Mouse (Mus musculus): ENCODE measurements around the gene Gm28047. TPM values are rescaled to one million over a fixed set of nuclear protein-coding genes. Genes with fewer than 3 reads are reported as not detected.
"Not testable (repeated sequence)": the region's sequence is repeated elsewhere in the genome, so short reads cannot be mapped to it uniquely, and the experiment has no call there.

Gene Gm28047
- polyA plus RNA-seq, 1 experiment from 2014 or later, result not detected

- H3K4me3 ChIP-seq, result no peak overlapping the region
- no peak for ATAC-seq (ENCODE audit: insufficient number of reproducible peaks, insufficient read depth, low FRiP score, low TSS enrichment)
Observed at GRCm38 (mm10) chr15:102617654-102618053, 7.2 kb downstream of the Gm28047 start.

GRCm38 (mm10) chr15:102616174-102616573 is 8.7 kb downstream of the Gm28047 start:
- Histone ChIP-seq H3K27ac (no peak overlapping the region), H3K9me3 (no peaks in the 10 kb centered on the region), H3K27me3 (no peaks in the 10 kb centered on the region), H3K9ac (no peak overlapping the region), H3K36me3 (0 out of 2 replicates have a peak, but pooled peaks cover 2% of the 10 kb centered on the region), H3K4me3 (no peak overlapping the region), H3K4me2 (replicated peaks) (no peak overlapping the region), H3K4me1 (no peaks in the 10 kb centered on the region)
- WGBS, result 97% methylated on average over 2 of the region's 2 CpGs
- no peak for ATAC-seq (ENCODE audit: insufficient number of reproducible peaks, insufficient read depth, low FRiP score, low TSS enrichment)

More at GRCm38 (mm10) chr15:102617654-102618053, 7.2 kb downstream of the Gm28047 start:
- 94% methylated on average over 1 of the region's 1 CpGs for WGBS
- H3K9me3 ChIP-seq, result no peaks in the 10 kb centered on the region
- H3K4me2 ChIP-seq (replicated peaks), result no peak overlapping the region
- no peak overlapping the region for H3K27ac ChIP-seq
- H3K36me3 ChIP-seq, result 0 out of 2 replicates have a peak, but pooled peaks cover 2% of the 10 kb centered on the region
- no peak overlapping the region for H3K9ac ChIP-seq
- H3K27me3 ChIP-seq, result no peaks in the 10 kb centered on the region
- H3K4me1 ChIP-seq, result peaks cover 4% of the 10 kb centered on the region; the same call in 1 of the 2 replicates

DNA sequence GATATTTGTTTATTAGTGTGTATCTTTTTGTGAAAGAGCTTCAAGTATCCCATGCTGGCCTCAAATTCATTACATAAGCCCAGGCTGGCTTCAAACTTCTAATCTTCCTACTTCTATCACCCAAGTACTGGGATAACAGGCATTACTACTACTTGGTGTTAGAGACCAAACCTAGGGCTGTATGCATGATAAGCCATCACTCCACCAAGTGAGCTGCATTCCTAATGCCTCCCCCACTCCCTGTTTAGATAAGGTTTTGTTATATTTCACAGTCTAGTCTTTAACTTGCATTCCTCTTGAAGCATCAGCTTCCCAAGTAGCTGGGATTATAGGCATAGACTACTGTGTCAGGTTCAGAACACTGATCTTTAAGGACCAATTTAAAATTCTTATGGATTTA is 10.6 kb downstream of the Gm28047 start:
- Histone ChIP-seq H3K4me2 (replicated peaks) (no peak overlapping the region), H3K27ac (no peak overlapping the region), H3K9ac (no peak overlapping the region), H3K36me3 (no peaks in the 10 kb centered on the region), H3K4me1 (no peaks in the 10 kb centered on the region), H3K4me3 (no peak overlapping the region), H3K27me3 (no peaks in the 10 kb centered on the region), H3K9me3 (no peaks in the 10 kb centered on the region)
- no peak for ATAC-seq (ENCODE audit: insufficient number of reproducible peaks, insufficient read depth, low FRiP score, low TSS enrichment)

DNA sequence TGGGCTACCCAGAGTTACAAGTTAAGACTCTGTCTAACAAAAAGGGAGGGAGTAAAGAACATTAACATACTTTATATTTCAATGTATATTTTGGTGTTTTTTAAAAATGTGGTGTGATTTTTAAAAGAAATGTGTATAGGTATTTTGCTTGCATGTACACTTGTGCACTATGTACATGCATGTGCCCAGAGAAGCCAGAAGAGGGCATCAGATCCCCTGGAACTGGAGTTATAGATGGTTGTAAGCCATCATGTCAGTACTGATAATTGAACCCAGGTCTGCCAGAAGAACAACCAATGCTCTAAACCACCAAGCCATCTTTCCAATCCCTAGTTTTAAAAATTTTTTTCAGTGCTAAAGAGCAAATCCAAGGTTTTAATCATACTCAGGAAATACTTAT is 11.9 kb downstream of the Gm28047 start:
- no peaks in the 10 kb centered on the region for H3K36me3 ChIP-seq
- H3K9me3 ChIP-seq, result no peaks in the 10 kb centered on the region
- no peaks in the 10 kb centered on the region for H3K4me1 ChIP-seq
- H3K4me3 ChIP-seq, result no peak overlapping the region
- ATAC-seq (ENCODE audit: insufficient number of reproducible peaks, insufficient read depth, low FRiP score, low TSS enrichment), result no peak
- no peak overlapping the region for H3K4me2 ChIP-seq (replicated peaks)
- H3K9ac ChIP-seq, result no peak overlapping the region
- H3K27me3 ChIP-seq, result no peaks in the 10 kb centered on the region
- H3K27ac ChIP-seq, result no peak overlapping the region

GRCm38 (mm10) chr15:102608586-102608985 is 16.3 kb downstream of the Gm28047 start:
- WGBS, result 72% methylated on average over 1 of the region's 1 CpGs
- not testable (repeated sequence) for H3K36me3 ChIP-seq

DNA sequence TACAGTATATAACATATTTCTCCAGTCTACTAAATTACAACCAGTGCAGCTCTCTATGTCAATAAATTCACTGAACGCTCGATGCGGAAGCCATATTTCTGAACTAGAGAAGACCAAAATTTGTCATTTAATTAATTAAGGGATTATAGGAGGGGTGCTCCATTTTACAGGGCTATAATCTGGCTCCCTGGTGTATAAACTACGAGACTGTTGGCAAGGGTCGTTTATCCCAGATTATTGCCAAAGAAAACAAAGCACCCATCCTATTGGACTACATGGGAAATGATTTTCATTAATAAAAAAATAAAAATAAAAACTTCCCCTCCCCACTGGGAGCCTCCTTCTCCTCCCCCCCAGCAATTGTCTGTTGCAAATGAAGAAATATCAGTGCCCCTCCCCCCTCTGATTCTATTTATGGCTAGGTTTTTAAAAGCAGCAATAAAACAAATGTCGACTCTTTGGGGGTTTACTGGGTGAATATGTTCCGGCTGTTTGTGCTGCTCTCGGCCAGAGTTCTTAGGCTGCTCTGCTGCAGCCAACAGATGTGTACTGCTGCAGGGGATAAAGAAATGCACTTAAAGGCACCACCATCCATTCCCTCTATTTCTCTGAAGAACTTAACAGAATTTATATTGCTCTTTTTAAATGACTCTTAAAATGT is 30.7 kb downstream of the Gm28047 start:
- Histone ChIP-seq H3K4me2 (replicated peaks) (no peak overlapping the region), H3K4me3 (no peak overlapping the region), H3K4me1 (0 out of 2 replicates have a peak, but pooled peaks cover 7% of the 10 kb centered on the region), H3K9ac (no peak overlapping the region), H3K27ac (no peak overlapping the region), H3K36me3 (0 out of 2 replicates have a peak, but pooled peaks cover 3% of the 10 kb centered on the region), H3K9me3 (no peaks in the 10 kb centered on the region), H3K27me3 (no peaks in the 10 kb centered on the region)
- WGBS, result 66% methylated on average over 8 of the region's 8 CpGs
- no peak for ATAC-seq (ENCODE audit: insufficient number of reproducible peaks, insufficient read depth, low FRiP score, low TSS enrichment)

More at GRCm38 (mm10) chr15:102608586-102608985, 16.3 kb downstream of the Gm28047 start:
- H3K4me2 ChIP-seq (replicated peaks); H3K4me1 ChIP-seq; H3K4me3 ChIP-seq; H3K9me3 ChIP-seq; H3K27ac ChIP-seq; H3K9ac ChIP-seq; ATAC-seq (ENCODE audit: insufficient number of reproducible peaks, insufficient read depth, low FRiP score, low TSS enrichment); H3K27me3 ChIP-seq: not testable (repeated sequence)

- H3K9me3 ChIP-seq, result no peaks in the 10 kb centered on the region
- no peak overlapping the region for H3K4me2 ChIP-seq (replicated peaks)
- H3K36me3 ChIP-seq, result 0 out of 2 replicates have a peak, but pooled peaks cover 3% of the 10 kb centered on the region
- H3K27me3 ChIP-seq, result no peaks in the 10 kb centered on the region
- no peak overlapping the region for H3K27ac ChIP-seq
- 40% methylated on average over 1 of the region's 1 CpGs for WGBS
- 0 out of 2 replicates have a peak, but pooled peaks cover 7% of the 10 kb centered on the region for H3K4me1 ChIP-seq
- no peak overlapping the region for H3K9ac ChIP-seq
- no peak for ATAC-seq (ENCODE audit: insufficient number of reproducible peaks, insufficient read depth, low FRiP score, low TSS enrichment)
- no peak overlapping the region for H3K4me3 ChIP-seq
Observed at GRCm38 (mm10) chr15:102592674-102593073, 32.2 kb downstream of the Gm28047 start.

DNA sequence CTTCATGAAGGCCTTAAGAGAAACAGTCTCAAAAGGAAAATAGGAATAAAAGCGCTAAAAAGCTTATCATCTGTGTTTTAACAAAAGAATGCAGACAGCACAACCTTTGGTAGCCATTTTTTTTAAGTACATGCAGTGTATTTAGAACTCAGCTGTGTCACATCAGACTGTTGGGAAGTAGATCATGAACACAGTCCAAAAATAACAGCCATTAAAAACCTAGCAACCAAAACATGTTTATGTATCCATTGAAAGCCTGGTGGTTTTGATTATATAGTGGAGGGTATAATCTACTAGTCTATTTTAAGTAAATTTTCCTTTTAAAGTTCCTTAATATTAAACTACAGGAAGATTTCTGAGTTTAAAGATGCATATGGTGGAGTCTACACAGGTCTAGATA is 34.3 kb downstream of the Gm28047 start:
- Histone ChIP-seq H3K4me1 (0 out of 2 replicates have a peak, but pooled peaks cover 7% of the 10 kb centered on the region), H3K4me3 (no peak overlapping the region), H3K9me3 (no peaks in the 10 kb centered on the region), H3K9ac (no peak overlapping the region), H3K36me3 (0 out of 2 replicates have a peak, but pooled peaks cover 3% of the 10 kb centered on the region), H3K27ac (no peak overlapping the region), H3K4me2 (replicated peaks) (no peak overlapping the region), H3K27me3 (no peaks in the 10 kb centered on the region)
- 94% methylated on average over 1 of the region's 1 CpGs for WGBS
- no peak for ATAC-seq (ENCODE audit: insufficient number of reproducible peaks, insufficient read depth, low FRiP score, low TSS enrichment)

GRCm38 (mm10) chr15:102589826-102590225 is 35.0 kb downstream of the Gm28047 start:
- no peaks in the 10 kb centered on the region for H3K9me3 ChIP-seq
- H3K36me3 ChIP-seq, result 0 out of 2 replicates have a peak, but pooled peaks cover 3% of the 10 kb centered on the region
- H3K27ac ChIP-seq, result no peak overlapping the region
- H3K27me3 ChIP-seq, result no peaks in the 10 kb centered on the region
- no peak overlapping the region for H3K9ac ChIP-seq
- H3K4me1 ChIP-seq, result 0 out of 2 replicates have a peak, but pooled peaks cover 4% of the 10 kb centered on the region
- no peak overlapping the region for H3K4me2 ChIP-seq (replicated peaks)
- WGBS, result 93% methylated on average over 8 of the region's 8 CpGs
- ATAC-seq (ENCODE audit: insufficient number of reproducible peaks, insufficient read depth, low FRiP score, low TSS enrichment), result no peak
- H3K4me3 ChIP-seq, result no peak overlapping the region

- no peak overlapping the region for H3K9ac ChIP-seq
- WGBS, result 90% methylated on average over 5 of the region's 5 CpGs
- no peaks in the 10 kb centered on the region for H3K4me1 ChIP-seq
- 0 out of 2 replicates have a peak overlapping the region, but pooled peaks have one; percentile 17 for H3K27ac ChIP-seq
- no peak for ATAC-seq (ENCODE audit: insufficient number of reproducible peaks, insufficient read depth, low FRiP score, low TSS enrichment)
- H3K4me2 ChIP-seq (replicated peaks), result no peak overlapping the region
- H3K36me3 ChIP-seq, result 0 out of 2 replicates have a peak, but pooled peaks cover 3% of the 10 kb centered on the region
- H3K27me3 ChIP-seq, result no peaks in the 10 kb centered on the region
- H3K4me3 ChIP-seq, result no peak overlapping the region
- no peaks in the 10 kb centered on the region for H3K9me3 ChIP-seq
Observed at GRCm38 (mm10) chr15:102585501-102585900, 39.4 kb downstream of the Gm28047 start.

GRCm38 (mm10) chr15:102583708-102584383 is 41.0 kb downstream of the Gm28047 start:
- no peaks in the 10 kb centered on the region for H3K27me3 ChIP-seq
- no peaks in the 10 kb centered on the region for H3K4me1 ChIP-seq
- H3K27ac ChIP-seq, result no peak overlapping the region
- no peak overlapping the region for H3K9ac ChIP-seq
- ATAC-seq (ENCODE audit: insufficient number of reproducible peaks, insufficient read depth, low FRiP score, low TSS enrichment), result no peak
- H3K4me2 ChIP-seq (replicated peaks), result no peak overlapping the region
- H3K36me3 ChIP-seq, result no peaks in the 10 kb centered on the region
- 46% methylated on average over 8 of the region's 8 CpGs for WGBS
- H3K9me3 ChIP-seq, result no peaks in the 10 kb centered on the region
- no peak overlapping the region for H3K4me3 ChIP-seq

GRCm38 (mm10) chr15:102581205-102581604 is 43.7 kb downstream of the Gm28047 start:
- Histone ChIP-seq H3K36me3 (no peaks in the 10 kb centered on the region), H3K27ac (no peak overlapping the region), H3K4me3 (no peak overlapping the region), H3K9me3 (no peaks in the 10 kb centered on the region), H3K27me3 (no peaks in the 10 kb centered on the region), H3K4me1 (no peaks in the 10 kb centered on the region), H3K9ac (no peak overlapping the region), H3K4me2 (replicated peaks) (no peak overlapping the region)
- no peak for ATAC-seq (ENCODE audit: insufficient number of reproducible peaks, insufficient read depth, low FRiP score, low TSS enrichment)
- WGBS, result 47% methylated on average over 1 of the region's 1 CpGs
